16 mouse cellular contexts compared by ENCODE assay signal in genomic region chr6:73523658-73524057, GRCm38 (mm10). TPM values are rescaled to one million over a fixed set of nuclear protein-coding genes. Genes with fewer than 3 reads are reported as not detected.
DNase-seq lines count a peak whose midpoint lies in the region; ATAC-seq lines count a peak whose summit lies in the region.
"Had no signal": no experiment of that assay in that cellular context is flagged by ENCODE, and none has a peak within 500 bp of the region (broad histone marks: within the 10 kb centered on the region; RNA-seq: fewer than 3 reads in every experiment).

No protein-coding gene starts in this region.

- peaks cover 2% of the 10 kb centered on the region; the same call in 1 of the 2 replicates for H3K4me1 ChIP-seq in kidney, embryonic 16.5 days (ENCODE audit: insufficient read depth, low read length)
- H3K4me1 ChIP-seq: hindbrain, embryonic 10.5 days; megakaryocyte, embryonic 14.5 days; neural tube, embryonic 12.5 days had no signal

- no peaks in the 10 kb centered on the region for H3K27me3 ChIP-seq in kidney, embryonic 16.5 days (ENCODE audit: insufficient read depth, low read length)
- H3K27me3 ChIP-seq: limb, embryonic 12.5 days; megakaryocyte, embryonic 14.5 days; neural tube, embryonic 12.5 days had no signal

- peak; percentile 17 for DNase-seq in adrenal gland, postnatal 14 days
- DNase-seq in adrenal gland, postnatal 36 days: no peak
- DNase-seq in kidney, postnatal 10 days: peak; percentile 32
- DNase-seq in thymus, postnatal 4 days: peak; percentile 25
- DNase-seq in thymus, postnatal 25 days: no peak
- DNase-seq in ovary, postnatal 10 days (ENCODE audit: low spot score): no peak
- DNase-seq in urinary bladder, postnatal 25 days (ENCODE audit: low spot score): no peak

- no peaks in the 10 kb centered on the region for H3K9me3 ChIP-seq in kidney, embryonic 16.5 days (ENCODE audit: low read length)
- H3K9me3 ChIP-seq: hindbrain, embryonic 10.5 days; limb, embryonic 12.5 days; neural tube, embryonic 12.5 days had no signal

- H3K4me3 ChIP-seq in kidney, embryonic 16.5 days (ENCODE audit: low read length): no peak overlapping the region
- H3K4me3 ChIP-seq: hindbrain, embryonic 10.5 days; limb, embryonic 12.5 days; megakaryocyte, embryonic 14.5 days; neural tube, embryonic 12.5 days had no signal

- 69% methylated on average over 9 of the region's 9 CpGs for WGBS in kidney, embryonic 16.5 days

- no peak overlapping the region for H3K27ac ChIP-seq in kidney, embryonic 16.5 days (ENCODE audit: low read length)
- H3K27ac ChIP-seq: hindbrain, embryonic 10.5 days; limb, embryonic 12.5 days; neural tube, embryonic 12.5 days had no signal

- no peak overlapping the region for H3K4me2 ChIP-seq in kidney, embryonic 16.5 days (replicated peaks; ENCODE audit: low read depth, low read length)
- H3K4me2 ChIP-seq: limb, embryonic 12.5 days; neural tube, embryonic 12.5 days had no signal

- no peak overlapping the region for H3K9ac ChIP-seq in kidney, embryonic 16.5 days (replicated peaks; ENCODE audit: low read length)
- H3K9ac ChIP-seq: limb, embryonic 12.5 days; neural tube, embryonic 12.5 days had no signal

- ATAC-seq in kidney, embryonic 16.5 days (ENCODE audit: low FRiP score, low TSS enrichment): no peak

- no peaks in the 10 kb centered on the region for H3K36me3 ChIP-seq in kidney, embryonic 16.5 days (ENCODE audit: insufficient read depth, low read length)
- H3K36me3 ChIP-seq: hindbrain, embryonic 10.5 days; limb, embryonic 12.5 days; neural tube, embryonic 12.5 days had no signal

RNA-seq across cellular contexts. Expression of gene 4931417E11Rik, which starts 54.2 kb away (rescaled TPM):
- total RNA-seq in adrenal gland, postnatal 14 days (2021): not detected in 2 replicates
- not detected for total RNA-seq in adrenal gland, postnatal 36 days (2021)
- not detected in 2 replicates for polyA plus RNA-seq in kidney, embryonic 16.5 days (2015; fragmentation: Nextera tagmentation; extraction: Ambion mirVana)
- total RNA-seq: gastrocnemius, postnatal 4 days had no signal
- polyA plus RNA-seq: cortical plate, adult 2 months; forebrain, embryonic 11.5 days; hindbrain, embryonic 10.5 days; limb, embryonic 12.5 days; neural tube, embryonic 12.5 days; thymus, postnatal 0 days had no signal

Comparison
In these comparisons a context has a peak if more than half of its experiments do, and no peak if none do; other contexts are left out.
1. DNase-seq: peak in adrenal gland, postnatal 14 days (single experiment), kidney, postnatal 10 days (single experiment) and thymus, postnatal 4 days (single experiment); none in adrenal gland, postnatal 36 days (0 of 2), thymus, postnatal 25 days (single experiment), ovary, postnatal 10 days (single experiment) and urinary bladder, postnatal 25 days (single experiment).